Mouse (Mus musculus) c-Kit-positive CD71-negative TER-119-negative erythroid progenitor cells, embryonic 14.5 days (primary cell): ENCODE measurements around the gene Itprip.

Source experiments
- DNase-seq: peaks from one replicate; pipeline ENCODE4 v3.0.0-alpha.2; 2013; ENCODE audit warnings: low read depth

Itprip gene

GRCm38 (mm10) chr19:47919126-47919965, at the start of gene Itprip, which contains the start of gene Cfap43:
TSS of gene Itprip (minus strand) at chr19:47919299.
TSS of gene Cfap43 (minus strand) at chr19:47919287.
- DNase-seq = peak; percentile 72

GRCm38 (mm10) chr19:47958181-47958580, 39.1 kb upstream of the Itprip start:
- DNase-seq = no peak

DNA sequence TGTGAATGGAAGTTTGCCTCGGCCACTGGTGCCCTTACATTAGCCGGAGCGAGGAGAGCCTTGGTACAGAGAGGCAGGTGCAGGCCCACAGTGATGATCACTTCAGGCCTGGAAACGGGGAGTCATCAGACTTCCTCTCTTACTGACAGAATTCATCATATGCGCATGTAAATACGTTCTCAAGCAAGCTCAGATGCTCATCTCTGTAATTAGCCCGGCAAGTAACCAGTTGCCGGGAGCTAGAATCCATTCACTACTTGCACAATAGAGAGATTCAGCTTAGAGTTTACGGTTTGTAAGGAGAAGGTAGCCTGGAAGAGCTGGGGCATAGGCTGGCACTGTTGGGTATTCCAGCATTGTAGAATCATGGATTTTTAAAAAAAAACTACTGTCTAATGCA, 34.1 kb upstream of the Itprip start:
- no peak for DNase-seq

- DNase-seq = no peak
These were observed 31.8 kb upstream of the Itprip start for GRCm38 (mm10) chr19:47950946-47951345.

- DNase-seq = no peak
These were observed 27.8 kb upstream of the Itprip start for GRCm38 (mm10) chr19:47946821-47947465.

- DNase-seq = no peak
These were observed 20.3 kb upstream of the Itprip start for GRCm38 (mm10) chr19:47939361-47939760.

- DNase-seq = peak; percentile 53
These were observed 18.6 kb upstream of the Itprip start, which contains the start of gene Cfap58 for GRCm38 (mm10) chr19:47937443-47938406. TSS of gene Cfap58 (plus strand) at chr19:47937675.

- no peak for DNase-seq
These were observed 17.8 kb upstream of the Itprip start for GRCm38 (mm10) chr19:47936938-47937337.

GRCm38 (mm10) chr19:47936490-47936889, 17.4 kb upstream of the Itprip start:
- no peak for DNase-seq

GRCm38 (mm10) chr19:47935530-47935929, 16.4 kb upstream of the Itprip start:
- DNase-seq = no peak

DNA sequence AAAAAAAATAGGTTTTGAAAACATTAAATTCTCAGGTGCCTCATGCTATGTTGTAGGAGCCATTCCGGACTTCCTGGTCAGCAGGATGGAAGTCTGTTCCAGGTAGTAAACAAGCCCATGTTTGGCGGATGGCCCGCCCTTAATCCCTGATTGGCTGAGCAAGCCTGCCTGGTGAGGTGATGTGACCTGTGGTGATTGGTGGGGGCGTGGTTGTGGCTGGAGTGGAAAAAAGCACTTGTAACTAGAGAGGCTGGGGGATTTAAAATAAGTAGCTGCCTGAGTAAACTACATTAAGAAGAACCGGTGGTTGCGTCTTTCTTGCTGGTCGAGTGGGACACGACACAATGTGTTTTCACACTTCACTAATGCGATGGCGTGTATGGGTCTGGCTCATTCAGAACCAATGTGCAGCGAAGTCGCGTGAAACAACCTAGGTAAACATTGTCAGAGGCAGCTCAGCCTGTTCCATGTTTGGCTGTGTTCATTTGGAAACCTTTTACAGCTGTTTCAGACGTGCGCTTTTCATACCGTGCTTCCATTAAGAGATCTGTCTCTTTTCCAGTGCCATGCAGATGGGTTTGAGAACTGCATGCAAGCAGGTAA, 15.6 kb upstream of the Itprip start:
- no peak for DNase-seq

- no peak for DNase-seq
These were observed 15.0 kb upstream of the Itprip start for GRCm38 (mm10) chr19:47934146-47934545.

GRCm38 (mm10) chr19:47931982-47932638, 13.0 kb upstream of the Itprip start:
- no peak for DNase-seq

GRCm38 (mm10) chr19:47929043-47929442, 9.9 kb upstream of the Itprip start:
- DNase-seq = no peak

DNA sequence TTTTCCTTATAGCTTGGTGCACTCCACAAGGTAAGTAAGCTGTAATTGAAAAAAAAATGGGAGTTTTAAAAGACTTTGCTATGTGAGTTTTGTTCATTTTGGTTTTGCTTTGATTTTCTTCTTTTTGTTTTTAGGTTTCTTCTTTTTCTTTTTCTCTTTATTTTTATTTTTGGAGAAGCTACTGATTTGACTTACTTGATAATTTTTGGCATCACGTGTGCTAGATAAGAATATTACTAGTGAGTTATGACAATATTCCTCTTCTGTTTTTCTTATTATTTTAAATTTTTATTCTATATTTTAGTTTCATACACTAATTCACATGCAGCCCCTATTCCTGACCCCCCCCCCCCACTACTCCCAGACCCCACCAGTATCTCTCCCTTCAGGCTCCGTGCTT, 7.9 kb upstream of the Itprip start:
- DNase-seq = no peak

- no peak for DNase-seq
These were observed 6.7 kb upstream of the Itprip start for GRCm38 (mm10) chr19:47925819-47926218.

DNA sequence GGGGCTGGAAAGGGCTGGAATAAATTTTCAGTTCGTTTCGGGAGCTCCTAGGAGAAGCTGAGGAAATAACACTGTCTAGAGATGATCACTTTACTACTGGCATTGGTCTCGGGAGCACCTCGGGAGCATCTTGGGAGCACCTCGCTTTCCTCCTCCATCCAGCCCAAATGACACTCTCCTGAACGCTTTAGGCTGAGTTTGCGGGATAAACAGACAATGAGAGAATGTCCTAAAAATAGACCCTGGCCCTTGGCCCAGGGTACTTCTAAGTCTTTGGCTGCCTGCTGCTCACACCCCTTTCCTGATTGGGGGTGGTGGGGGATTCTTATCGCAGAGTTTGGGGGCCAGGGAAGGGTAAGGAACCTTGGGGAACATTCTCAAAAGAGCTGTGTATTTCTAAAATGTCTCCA, 872 bp upstream of the Itprip start:
- DNase-seq = no peak

- peak; percentile 47 for DNase-seq
These were observed 521 bp downstream of the Itprip start for GRCm38 (mm10) chr19:47918455-47919101.

GRCm38 (mm10) chr19:47918016-47918415, 1.1 kb downstream of the Itprip start:
- no peak for DNase-seq

DNA sequence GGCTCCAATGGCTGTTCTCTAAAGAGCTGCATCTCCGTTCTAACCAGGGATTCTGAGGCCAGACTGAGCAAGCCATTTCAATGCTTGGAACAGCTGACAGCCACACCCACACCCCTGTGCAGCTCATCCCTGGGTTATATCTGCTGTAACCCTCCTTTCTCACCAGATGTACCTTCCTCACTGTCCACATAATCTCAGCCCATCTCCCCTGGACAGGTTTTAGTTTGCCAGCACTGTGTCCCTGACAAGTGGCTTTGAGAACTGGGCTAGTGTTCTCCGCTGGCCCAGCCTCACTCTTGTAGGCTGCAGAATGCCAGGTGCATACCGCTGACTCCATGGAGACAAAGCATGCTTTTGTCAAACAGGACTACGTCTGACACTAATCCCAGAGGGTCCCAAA, 1.7 kb downstream of the Itprip start:
- DNase-seq = no peak

DNA sequence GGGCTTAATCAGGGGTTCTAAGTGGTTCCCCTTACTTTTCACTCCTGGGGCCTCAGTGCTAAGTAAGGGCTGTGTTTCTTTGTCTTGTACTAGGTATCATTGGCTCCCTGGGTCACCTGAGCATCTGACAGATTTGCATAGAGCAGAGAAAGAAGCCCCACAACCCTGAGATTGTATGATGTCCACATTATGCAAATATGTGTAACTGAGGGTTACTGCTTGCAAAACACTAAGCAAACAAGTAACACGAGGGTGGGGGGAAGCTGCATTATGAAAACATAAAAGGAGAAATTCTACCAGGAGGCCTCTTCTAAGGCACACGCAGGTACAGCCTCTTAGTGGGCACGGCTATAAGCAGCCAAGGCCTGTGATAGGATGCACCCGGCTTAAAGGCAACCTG, 3.8 kb downstream of the Itprip start:
- no peak for DNase-seq
